Mouse (Mus musculus): ENCODE data around the gene Dennd4a. TPM values are rescaled to one million over a fixed set of nuclear protein-coding genes. Genes with fewer than 3 reads are reported as not detected.

Gene Dennd4a
- polyA plus RNA-seq, 1 experiment from 2014 or later = 10.0 TPM

GRCm38 (mm10) chr9:64822235-64822634, 11.1 kb downstream of the Dennd4a start:
- Histone ChIP-seq H3K4me2 (replicated peaks) (no peak overlapping the region), H3K4me3 (no peak overlapping the region), H3K9me3 (no peaks in the 10 kb centered on the region), H3K9ac (no peak overlapping the region), H3K36me3 (no peaks in the 10 kb centered on the region), H3K27me3 (no peaks in the 10 kb centered on the region), H3K4me1 (no peaks in the 10 kb centered on the region), H3K27ac (no peak overlapping the region)
- WGBS = 90% methylated on average over 7 of the region's 7 CpGs
- ATAC-seq (ENCODE audit: insufficient number of reproducible peaks, insufficient read depth, low FRiP score, low TSS enrichment) = no peak

DNA sequence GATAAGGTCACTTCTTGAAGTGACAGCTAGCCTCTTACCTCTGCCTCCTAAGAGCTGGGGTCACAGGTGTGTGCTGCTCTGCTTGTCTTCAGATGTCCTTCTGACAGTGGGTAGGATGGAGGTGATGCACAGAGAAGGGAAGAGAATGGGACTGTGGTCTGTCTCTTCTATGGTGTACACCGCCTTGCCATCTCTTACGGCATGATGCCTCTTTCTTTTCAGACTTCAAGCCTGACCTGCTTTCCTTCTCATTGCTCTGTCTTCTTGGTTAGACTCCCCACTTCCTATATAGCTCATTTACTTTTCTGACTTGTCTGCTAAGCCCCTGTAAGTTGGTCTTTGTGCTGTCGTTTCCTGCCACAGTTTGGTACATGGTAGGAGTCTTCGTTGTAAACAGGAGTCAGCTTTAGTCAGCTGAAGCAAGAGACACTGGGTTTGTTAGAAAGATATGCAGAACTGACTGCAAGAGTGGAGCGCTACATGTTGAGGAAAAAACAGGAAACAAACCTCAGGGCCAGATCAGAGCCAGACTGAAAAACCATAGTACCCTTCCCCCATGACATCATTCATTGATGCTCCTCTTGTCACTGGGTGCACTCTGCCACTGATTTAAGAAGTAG, 13.4 kb downstream of the Dennd4a start:
- no peaks in the 10 kb centered on the region for H3K9me3 ChIP-seq
- H3K36me3 ChIP-seq = no peaks in the 10 kb centered on the region
- 87% methylated on average over 5 of the region's 5 CpGs for WGBS
- no peaks in the 10 kb centered on the region for H3K27me3 ChIP-seq
- no peak overlapping the region for H3K27ac ChIP-seq
- H3K9ac ChIP-seq = no peak overlapping the region
- H3K4me3 ChIP-seq = no peak overlapping the region
- H3K4me2 ChIP-seq (replicated peaks) = no peak overlapping the region
- H3K4me1 ChIP-seq = no peaks in the 10 kb centered on the region
- no peak for ATAC-seq (ENCODE audit: insufficient number of reproducible peaks, insufficient read depth, low FRiP score, low TSS enrichment)

- H3K9ac ChIP-seq = no peak overlapping the region
- H3K9me3 ChIP-seq = no peaks in the 10 kb centered on the region
- 0 out of 2 replicates have a peak, but pooled peaks cover 4% of the 10 kb centered on the region for H3K4me1 ChIP-seq
- no peak overlapping the region for H3K4me2 ChIP-seq (replicated peaks)
- no peak overlapping the region for H3K4me3 ChIP-seq
- no peak for ATAC-seq (ENCODE audit: insufficient number of reproducible peaks, insufficient read depth, low FRiP score, low TSS enrichment)
- no peak overlapping the region for H3K27ac ChIP-seq
- WGBS = 29% methylated on average over 6 of the region's 6 CpGs
- no peaks in the 10 kb centered on the region for H3K27me3 ChIP-seq
- H3K36me3 ChIP-seq = no peaks in the 10 kb centered on the region
Observed at GRCm38 (mm10) chr9:64830092-64830618, 19.0 kb downstream of the Dennd4a start.

- no peak for ATAC-seq (ENCODE audit: insufficient number of reproducible peaks, insufficient read depth, low FRiP score, low TSS enrichment)
- no peak overlapping the region for H3K9ac ChIP-seq
- 0 out of 2 replicates have a peak, but pooled peaks cover 1% of the 10 kb centered on the region for H3K36me3 ChIP-seq
- no peak overlapping the region for H3K27ac ChIP-seq
- H3K4me2 ChIP-seq (replicated peaks) = no peak overlapping the region
- H3K4me3 ChIP-seq = no peak overlapping the region
- 0 out of 2 replicates have a peak, but pooled peaks cover 4% of the 10 kb centered on the region for H3K4me1 ChIP-seq
- WGBS = 83% methylated on average over 7 of the region's 7 CpGs
- no peaks in the 10 kb centered on the region for H3K9me3 ChIP-seq
- no peaks in the 10 kb centered on the region for H3K27me3 ChIP-seq
Observed at GRCm38 (mm10) chr9:64830641-64831040, 19.5 kb downstream of the Dennd4a start.

DNA sequence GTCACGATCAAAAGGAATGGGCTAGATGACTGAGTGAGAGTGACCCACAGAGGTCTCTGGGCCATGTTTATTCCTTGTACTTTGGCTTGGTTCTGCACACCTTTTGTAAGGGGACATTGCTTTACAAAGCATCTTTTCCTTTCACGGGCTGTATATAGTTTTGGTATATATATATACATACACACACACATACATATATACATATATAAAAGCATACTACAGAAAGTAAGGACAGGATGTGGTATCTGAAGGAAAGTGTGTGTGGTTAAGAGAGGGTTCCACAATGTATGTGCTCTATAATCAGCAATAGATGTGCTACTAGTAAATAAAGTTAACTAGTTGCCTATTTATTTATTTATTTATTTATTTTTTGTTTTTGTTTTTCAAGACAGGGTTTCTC, 20.6 kb downstream of the Dennd4a start:
- H3K27me3 ChIP-seq = no peaks in the 10 kb centered on the region
- H3K9me3 ChIP-seq = no peaks in the 10 kb centered on the region
- H3K36me3 ChIP-seq = 0 out of 2 replicates have a peak, but pooled peaks cover 3% of the 10 kb centered on the region
- no peak overlapping the region for H3K27ac ChIP-seq
- H3K4me3 ChIP-seq = no peak overlapping the region
- WGBS = 85% methylated on average over 2 of the region's 2 CpGs
- no peak for ATAC-seq (ENCODE audit: insufficient number of reproducible peaks, insufficient read depth, low FRiP score, low TSS enrichment)
- 0 out of 2 replicates have a peak, but pooled peaks cover 4% of the 10 kb centered on the region for H3K4me1 ChIP-seq
- H3K9ac ChIP-seq = no peak overlapping the region
- H3K4me2 ChIP-seq (replicated peaks) = no peak overlapping the region

DNA sequence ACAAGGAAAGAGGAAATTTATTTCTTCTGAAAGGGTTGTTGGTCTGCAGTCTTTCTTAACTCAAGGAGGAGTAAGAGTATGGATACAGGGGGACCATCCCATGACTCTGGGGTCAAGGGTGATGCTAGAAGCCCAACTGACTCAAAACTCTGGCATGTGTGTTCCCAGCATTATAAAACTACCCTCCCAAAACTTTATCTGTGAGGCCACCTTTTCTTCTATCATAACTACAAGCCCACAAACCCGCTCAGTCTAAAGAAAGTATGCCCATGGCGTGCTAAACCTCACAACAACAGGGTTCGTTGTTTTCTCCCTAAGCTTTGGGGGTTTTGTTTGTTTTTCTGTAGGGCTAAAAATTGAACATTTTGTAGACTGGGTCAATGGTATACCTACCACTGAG, 23.3 kb downstream of the Dennd4a start:
- Histone ChIP-seq H3K36me3 (0 out of 2 replicates have a peak, but pooled peaks cover 3% of the 10 kb centered on the region), H3K4me1 (0 out of 2 replicates have a peak, but pooled peaks cover 4% of the 10 kb centered on the region), H3K4me2 (replicated peaks) (no peak overlapping the region), H3K27ac (no peak overlapping the region), H3K9ac (no peak overlapping the region), H3K4me3 (no peak overlapping the region), H3K27me3 (no peaks in the 10 kb centered on the region), H3K9me3 (no peaks in the 10 kb centered on the region)
- ATAC-seq (ENCODE audit: insufficient number of reproducible peaks, insufficient read depth, low FRiP score, low TSS enrichment) = no peak
- WGBS = 97% methylated on average over 3 of the region's 3 CpGs

GRCm38 (mm10) chr9:64845355-64845754, 34.2 kb downstream of the Dennd4a start:
- Histone ChIP-seq H3K4me3 (no peak overlapping the region), H3K27me3 (no peaks in the 10 kb centered on the region), H3K27ac (no peak overlapping the region), H3K36me3 (no peaks in the 10 kb centered on the region; the same call in 1 of the 2 replicates), H3K4me1 (no peaks in the 10 kb centered on the region), H3K9ac (no peak overlapping the region), H3K9me3 (no peaks in the 10 kb centered on the region), H3K4me2 (replicated peaks) (no peak overlapping the region)
- 79% methylated on average over 4 of the region's 4 CpGs for WGBS
- no peak for ATAC-seq (ENCODE audit: insufficient number of reproducible peaks, insufficient read depth, low FRiP score, low TSS enrichment)

DNA sequence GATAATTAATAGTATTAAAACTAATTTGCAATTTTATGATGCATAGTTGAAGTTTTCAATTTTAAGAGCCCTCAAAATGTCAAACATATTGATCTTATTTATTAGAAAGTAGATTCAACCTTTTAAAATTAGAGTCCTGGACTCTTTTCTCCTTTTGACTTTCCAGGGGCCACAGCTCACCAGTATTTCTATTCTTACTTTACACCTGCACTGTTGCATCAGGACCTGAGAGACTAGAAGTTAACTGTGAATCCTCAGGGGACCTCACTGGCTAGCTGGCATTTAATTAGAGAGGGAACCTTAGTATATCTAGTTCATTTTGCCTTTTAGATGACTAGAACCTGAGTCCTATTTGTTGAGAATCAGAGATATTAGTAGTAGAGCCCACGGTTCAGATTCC, 38.4 kb downstream of the Dennd4a start:
- ATAC-seq (ENCODE audit: insufficient number of reproducible peaks, insufficient read depth, low FRiP score, low TSS enrichment) = no peak
- Histone ChIP-seq H3K27me3 (no peaks in the 10 kb centered on the region), H3K36me3 (no peaks in the 10 kb centered on the region), H3K4me1 (no peaks in the 10 kb centered on the region; the same call in 1 of the 2 replicates), H3K4me3 (no peak overlapping the region), H3K9ac (no peak overlapping the region), H3K4me2 (replicated peaks) (no peak overlapping the region), H3K27ac (no peak overlapping the region), H3K9me3 (no peaks in the 10 kb centered on the region)
- WGBS = 82% methylated on average over 1 of the region's 1 CpGs

- H3K9ac ChIP-seq = no peak overlapping the region
- H3K36me3 ChIP-seq = 0 out of 2 replicates have a peak, but pooled peaks cover 10% of the 10 kb centered on the region
- H3K4me3 ChIP-seq = no peak overlapping the region
- H3K27ac ChIP-seq = no peak overlapping the region
- no peak overlapping the region for H3K4me2 ChIP-seq (replicated peaks)
- no peaks in the 10 kb centered on the region for H3K4me1 ChIP-seq
- no peaks in the 10 kb centered on the region for H3K9me3 ChIP-seq
- ATAC-seq (ENCODE audit: insufficient number of reproducible peaks, insufficient read depth, low FRiP score, low TSS enrichment) = no peak
- no peaks in the 10 kb centered on the region for H3K27me3 ChIP-seq
Observed at GRCm38 (mm10) chr9:64860083-64860482, 48.9 kb downstream of the Dennd4a start.

GRCm38 (mm10) chr9:64862687-64863086, 51.5 kb downstream of the Dennd4a start:
- ATAC-seq (ENCODE audit: insufficient number of reproducible peaks, insufficient read depth, low FRiP score, low TSS enrichment) = no peak
- H3K27ac ChIP-seq = no peak overlapping the region
- no peaks in the 10 kb centered on the region for H3K4me1 ChIP-seq
- no peak overlapping the region for H3K4me2 ChIP-seq (replicated peaks)
- WGBS = 78% methylated on average over 2 of the region's 2 CpGs
- 0 out of 2 replicates have a peak, but pooled peaks cover 10% of the 10 kb centered on the region for H3K36me3 ChIP-seq
- H3K27me3 ChIP-seq = no peaks in the 10 kb centered on the region
- no peaks in the 10 kb centered on the region for H3K9me3 ChIP-seq
- no peak overlapping the region for H3K9ac ChIP-seq
- no peak overlapping the region for H3K4me3 ChIP-seq

GRCm38 (mm10) chr9:64886008-64886407, 74.9 kb downstream of the Dennd4a start:
- Histone ChIP-seq H3K4me3 (no peak overlapping the region), H3K36me3 (no peaks in the 10 kb centered on the region), H3K9ac (no peak overlapping the region), H3K9me3 (no peaks in the 10 kb centered on the region), H3K4me1 (no peaks in the 10 kb centered on the region), H3K4me2 (replicated peaks) (no peak overlapping the region), H3K27ac (no peak overlapping the region), H3K27me3 (no peaks in the 10 kb centered on the region)
- no peak for ATAC-seq (ENCODE audit: insufficient number of reproducible peaks, insufficient read depth, low FRiP score, low TSS enrichment)
- 78% methylated on average over 5 of the region's 5 CpGs for WGBS

- H3K4me2 ChIP-seq (replicated peaks) = no peak overlapping the region
- 86% methylated on average over 10 of the region's 10 CpGs for WGBS
- H3K27me3 ChIP-seq = no peaks in the 10 kb centered on the region
Observed at GRCm38 (mm10) chr9:64896605-64897004, 85.5 kb downstream of the Dennd4a start.

More at GRCm38 (mm10) chr9:64896605-64897004, 85.5 kb downstream of the Dennd4a start:
- ATAC-seq (ENCODE audit: insufficient number of reproducible peaks, insufficient read depth, low FRiP score, low TSS enrichment) = no peak
- no peak overlapping the region for H3K9ac ChIP-seq
- no peak overlapping the region for H3K4me3 ChIP-seq
- H3K9me3 ChIP-seq = no peaks in the 10 kb centered on the region
- H3K36me3 ChIP-seq = peaks cover 16% of the 10 kb centered on the region
- no peaks in the 10 kb centered on the region for H3K4me1 ChIP-seq
- no peak overlapping the region for H3K27ac ChIP-seq
